Comparison of ENCODE assay signal across 13 mouse cellular contexts in the genomic region with DNA sequence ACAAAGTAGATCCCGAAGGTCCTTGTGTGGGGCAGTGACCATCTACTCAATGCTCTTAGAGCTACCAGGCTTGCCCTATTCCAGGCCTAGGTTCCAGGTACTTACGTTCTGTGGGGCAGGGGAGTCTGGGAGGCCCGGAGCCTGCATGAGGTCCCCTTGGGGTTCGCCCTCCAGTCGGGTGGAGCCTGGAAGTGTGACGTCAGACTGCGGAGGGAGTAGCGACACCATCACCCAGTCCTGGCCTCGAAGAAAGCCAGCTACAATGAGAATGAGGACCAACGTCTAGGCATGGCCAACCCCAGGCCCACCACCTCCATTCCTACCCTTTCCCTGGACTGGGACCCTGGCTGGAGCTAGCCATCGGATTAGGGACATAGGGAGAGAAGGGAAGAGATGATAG. TPM values are rescaled to one million over a fixed set of nuclear protein-coding genes. Genes with fewer than 3 reads are reported as not detected.
DNase-seq lines count a peak whose midpoint lies in the region; ATAC-seq lines count a peak whose summit lies in the region.
"Had no signal": no experiment of that assay in that cellular context is flagged by ENCODE, and none has a peak within 500 bp of the region (broad histone marks: within the 10 kb centered on the region; RNA-seq: fewer than 3 reads in every experiment).

No protein-coding gene starts in this region.

- 88% methylated on average over 11 of the region's 11 CpGs for WGBS in heart, embryonic 11.5 days (ENCODE audit: insufficient replicate concordance)

- H3K4me3 ChIP-seq in heart, embryonic 11.5 days (ENCODE audit: low read depth, low read length), result no peak overlapping the region

- H3K27ac ChIP-seq in heart, embryonic 11.5 days (ENCODE audit: low read depth, low read length), result no peak overlapping the region

- 0 out of 2 replicates have a peak, but pooled peaks cover 3% of the 10 kb centered on the region for H3K27me3 ChIP-seq in heart, embryonic 11.5 days (ENCODE audit: control insufficient read depth, insufficient read depth, low read length)
- H3K27me3 ChIP-seq: Patski had no signal

- no peak for ATAC-seq in heart, embryonic 11.5 days (replicated peaks; ENCODE audit: insufficient number of reproducible peaks, low FRiP score, low TSS enrichment)
- ATAC-seq: activated CD4-positive, CD25-positive, alpha-beta regulatory T cell, adult 4 months; CD4-positive, CD25-positive, alpha-beta regulatory T cell, adult 4 months; Patski had no signal

- no peak overlapping the region for H3K9ac ChIP-seq in heart, embryonic 11.5 days (ENCODE audit: low read depth, low read length)

- peaks cover 2% of the 10 kb centered on the region; the same call in 1 of the 2 replicates for H3K4me1 ChIP-seq in heart, embryonic 11.5 days (ENCODE audit: control insufficient read depth, insufficient read depth, low read length)

- no peaks in the 10 kb centered on the region for H3K9me3 ChIP-seq in heart, embryonic 11.5 days (replicated peaks; ENCODE audit: control insufficient read depth, low read length)
- H3K9me3 ChIP-seq: G1E had no signal

- no peaks in the 10 kb centered on the region for H3K36me3 ChIP-seq in heart, embryonic 11.5 days (ENCODE audit: control insufficient read depth, insufficient read depth, low read length)
- H3K36me3 ChIP-seq: G1E had no signal

- no peak overlapping the region for H3K4me2 ChIP-seq in heart, embryonic 11.5 days

- DNase-seq in heart, adult 11 months, result peak; percentile 84
- DNase-seq: B cell, adult 2 months; cerebellum, adult 11 months; cerebellum, adult 11-12 months; cerebellum, adult 18-20 months; cerebellum, adult 2 months had no signal

RNA-seq across cellular contexts. Expression of gene Foxn1, which starts 14.6 kb away (rescaled TPM):
- 0.07 and 0.29 TPM in 2 replicates for polyA plus RNA-seq in heart, embryonic 11.5 days (2014; fragmentation: Nextera tagmentation; extraction: Ambion mirVana)
- polyA plus RNA-seq: activated CD4-positive, CD25-positive, alpha-beta regulatory T cell, adult 4 months; cerebellum, adult 2 months; G1E had no signal

RNA-seq across cellular contexts. Expression of gene Unc119, which starts 28.4 kb away (rescaled TPM):
- 44.9 and 48.1 TPM in 2 replicates for polyA plus RNA-seq in heart, embryonic 11.5 days (2014; fragmentation: Nextera tagmentation; extraction: Ambion mirVana)

RNA-seq across cellular contexts. Expression of gene Pigs, which starts 43.5 kb away (rescaled TPM):
- 58.7 and 61.8 TPM in 2 replicates for polyA plus RNA-seq in heart, embryonic 11.5 days (2014; fragmentation: Nextera tagmentation; extraction: Ambion mirVana)

RNA-seq across cellular contexts. Expression of gene Aldoc, which starts 48.9 kb away (rescaled TPM):
- 11.2 and 12.4 TPM in 2 replicates for polyA plus RNA-seq in heart, embryonic 11.5 days (2014; fragmentation: Nextera tagmentation; extraction: Ambion mirVana)

RNA-seq across cellular contexts. Expression of gene Slc13a2, which starts 50.3 kb away (rescaled TPM):
- polyA plus RNA-seq in heart, embryonic 11.5 days (2014; fragmentation: Nextera tagmentation; extraction: Ambion mirVana), result not detected in 2 replicates
- polyA plus RNA-seq: activated CD4-positive, CD25-positive, alpha-beta regulatory T cell, adult 4 months; brain, embryonic 14.5 days; C2C12; CD4-positive, CD25-positive, alpha-beta regulatory T cell, adult 4 months; cerebellum, adult 2 months; G1E had no signal
